Mouse (Mus musculus): Measurements from ENCODE around the gene Dpm3.

DNA sequence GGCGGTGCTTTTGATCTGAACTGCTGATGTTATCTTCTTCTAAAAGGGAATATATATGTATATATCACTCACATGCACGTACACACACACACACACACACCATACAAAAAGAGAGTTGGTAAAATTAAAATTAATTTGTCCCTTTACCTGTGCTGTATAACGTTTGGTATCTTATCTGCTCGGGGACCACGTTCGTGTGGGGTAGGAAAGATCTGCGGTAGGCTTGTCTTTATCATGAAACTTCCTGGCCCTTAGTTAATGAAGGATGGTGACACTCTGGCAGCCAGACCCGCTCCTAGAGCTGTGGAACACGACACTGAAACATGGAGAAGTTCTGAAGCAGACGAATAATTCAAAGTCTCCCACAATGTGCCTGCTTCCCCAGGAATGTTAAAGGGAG lies 32.7 kb downstream of the Dpm3 start:
- TF ChIP-seq CTCF (IDR thresholded peaks at IDR 0.05; ENCODE audit: extremely low read depth, insufficient read depth, insufficient read length, insufficient replicate concordance) (no peak), POLR2A (IDR thresholded peaks at IDR 0.05; ENCODE audit: low read depth, low read length) (no peak)

Data from spleen, adult 2 months (tissue).